Mouse (Mus musculus) left cerebral cortex, adult 11 months (tissue): ENCODE data around the gene Dtx1.
A peak's percentile ranks its signal among the peaks of the same experiment; 100 is the strongest.

ENCODE experiments used
- DNase-seq: peaks from one replicate; pipeline ENCODE4 v3.0.0; 2022; ENCODE audit warnings: low spot score

Gene Dtx1

GRCm38 (mm10) chr5:120711827-120712226 lies at the start of gene Dtx1:
Dtx1 (minus strand) TSS chr5:120711927.
- DNase-seq = no peak

- DNase-seq = no peak
These were observed 42.5 kb upstream of the Dtx1 start for GRCm38 (mm10) chr5:120754215-120754614.

GRCm38 (mm10) chr5:120752786-120753185 lies 41.1 kb upstream of the Dtx1 start:
- no peak for DNase-seq

- no peak for DNase-seq
These were observed 39.5 kb upstream of the Dtx1 start for GRCm38 (mm10) chr5:120751206-120751605.

GRCm38 (mm10) chr5:120749688-120750087 lies 38.0 kb upstream of the Dtx1 start, which contains the start of gene Oas2:
Oas2 (minus strand) TSS chr5:120749853.
- no peak for DNase-seq

- DNase-seq = peak; percentile 34
These were observed 34.7 kb upstream of the Dtx1 start for GRCm38 (mm10) chr5:120746451-120746850.

GRCm38 (mm10) chr5:120742125-120742524 lies 30.4 kb upstream of the Dtx1 start:
- no peak for DNase-seq

- DNase-seq = no peak
These were observed 22.8 kb upstream of the Dtx1 start for GRCm38 (mm10) chr5:120734380-120734990.

GRCm38 (mm10) chr5:120733696-120734095 lies 22.0 kb upstream of the Dtx1 start:
- no peak for DNase-seq

- no peak for DNase-seq
These were observed 21.0 kb upstream of the Dtx1 start for GRCm38 (mm10) chr5:120732740-120733139.

- DNase-seq = no peak
These were observed 17.6 kb upstream of the Dtx1 start for GRCm38 (mm10) chr5:120729319-120729718.

- no peak for DNase-seq
These were observed 14.2 kb upstream of the Dtx1 start for GRCm38 (mm10) chr5:120725811-120726455.

- DNase-seq = no peak
These were observed 9.3 kb upstream of the Dtx1 start for GRCm38 (mm10) chr5:120721005-120721404.

GRCm38 (mm10) chr5:120718600-120719378 lies 7.1 kb upstream of the Dtx1 start:
- DNase-seq = no peak

- DNase-seq = no peak
These were observed 5.4 kb upstream of the Dtx1 start for GRCm38 (mm10) chr5:120717136-120717535.

GRCm38 (mm10) chr5:120714314-120714713 lies 2.6 kb upstream of the Dtx1 start:
- DNase-seq = no peak

- no peak for DNase-seq
These were observed 994 bp upstream of the Dtx1 start for GRCm38 (mm10) chr5:120712721-120713120.

- DNase-seq = peak; percentile 61
These were observed 311 bp downstream of the Dtx1 start for GRCm38 (mm10) chr5:120711416-120711815.

GRCm38 (mm10) chr5:120710826-120711248 lies 890 bp downstream of the Dtx1 start:
- DNase-seq = no peak

- DNase-seq = no peak
These were observed 1.4 kb downstream of the Dtx1 start for GRCm38 (mm10) chr5:120710161-120710825.

- DNase-seq = no peak
These were observed 4.8 kb downstream of the Dtx1 start for GRCm38 (mm10) chr5:120706976-120707375.

GRCm38 (mm10) chr5:120706541-120706940 lies 5.2 kb downstream of the Dtx1 start:
- DNase-seq = no peak
